Mouse (Mus musculus): ENCODE measurements at regions not wholly inside any gene's neighbourhood (a gene's known extent, or its start where the extent isn't known, plus 50 kb on each side); places are given as distances from the start of the nearest gene placed in this dataset.

DNA sequence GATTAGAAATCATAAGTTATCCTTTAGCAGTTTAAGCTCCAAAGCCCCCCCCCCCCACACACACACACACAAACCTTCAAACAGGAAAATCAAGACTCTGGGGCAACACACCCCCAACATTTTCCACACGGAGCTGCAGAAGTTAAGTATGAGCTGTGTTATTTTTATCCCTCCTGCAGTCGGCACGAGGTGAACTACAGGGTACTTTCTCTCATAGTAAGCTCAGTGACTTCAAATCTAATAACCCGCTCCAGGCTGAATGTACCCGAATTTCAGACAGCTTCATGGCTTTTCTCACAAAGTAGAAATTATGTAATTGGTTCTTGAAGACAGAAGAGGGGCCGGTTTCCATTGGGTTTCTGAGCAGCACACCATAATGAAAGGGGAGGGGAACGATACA, 591.2 kb upstream of the Tmem132c start:
- Histone ChIP-seq H3K4me2 (ENCODE audit: low read length) (no peak overlapping the region), H3K27me3 (ENCODE audit: control insufficient read depth, insufficient read depth, low read length) (no peaks in the 10 kb centered on the region), H3K9me3 (ENCODE audit: control insufficient read depth, low read length) (no peaks in the 10 kb centered on the region), H3K4me1 (ENCODE audit: control insufficient read depth in 2 of 2, insufficient read depth in 2 of 2, low read length in 2 of 2) (no peaks in the 10 kb centered on the region), H3K9ac (ENCODE audit: low read length) (no peak overlapping the region), H3K4me3 (ENCODE audit: control insufficient read depth in 1 of 2, insufficient read depth in 1 of 2, low read depth in 1 of 2, low read length in 2 of 2) (no peak overlapping the region), H3K36me3 (ENCODE audit: control insufficient read depth, insufficient read depth, low read length) (no peaks in the 10 kb centered on the region), H3K27ac (replicated peaks in 1 of 2; ENCODE audit: control insufficient read depth in 1 of 2, insufficient read depth in 1 of 2, low read depth in 2 of 2, low read length in 2 of 2) (no peak overlapping the region)
- WGBS = 41% methylated on average over 7 of the region's 7 CpGs
- no peak for ATAC-seq (ENCODE audit: insufficient number of reproducible peaks, insufficient read depth, low FRiP score, low read depth)

DNA sequence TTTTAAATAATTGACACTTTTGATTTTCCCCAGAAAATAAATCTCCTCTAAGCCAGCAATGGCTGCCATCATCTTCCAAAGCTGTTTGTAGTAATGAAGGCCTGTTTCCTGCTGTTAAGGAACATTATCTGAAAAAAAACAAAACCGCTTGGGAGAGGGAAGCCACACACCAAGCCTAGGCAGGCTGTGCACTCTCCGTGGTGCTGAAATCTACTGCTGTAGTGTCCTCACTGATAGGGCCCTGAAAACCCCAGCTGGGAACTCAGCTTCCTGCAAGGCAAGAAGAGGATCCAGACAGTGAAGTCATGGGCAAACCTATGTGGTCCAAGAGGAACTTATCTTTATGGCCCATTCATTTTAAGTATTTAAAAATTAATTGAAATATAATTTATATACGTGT, 590.2 kb upstream of the Tmem132c start:
- no peak overlapping the region for H3K4me2 ChIP-seq (ENCODE audit: low read length)
- WGBS = 11% methylated on average over 3 of the region's 3 CpGs
- H3K4me3 ChIP-seq (ENCODE audit: control insufficient read depth in 1 of 2, insufficient read depth in 1 of 2, low read depth in 1 of 2, low read length in 2 of 2) = no peak overlapping the region
- no peaks in the 10 kb centered on the region for H3K4me1 ChIP-seq (ENCODE audit: control insufficient read depth in 2 of 2, insufficient read depth in 2 of 2, low read length in 2 of 2)
- no peaks in the 10 kb centered on the region for H3K9me3 ChIP-seq (ENCODE audit: control insufficient read depth, low read length)
- no peaks in the 10 kb centered on the region for H3K36me3 ChIP-seq (ENCODE audit: control insufficient read depth, insufficient read depth, low read length)
- peak; percentile 64; the same call in 1 of the 2 replicates for ATAC-seq (ENCODE audit: insufficient number of reproducible peaks, insufficient read depth, low FRiP score, low read depth)
- H3K27me3 ChIP-seq (ENCODE audit: control insufficient read depth, insufficient read depth, low read length) = no peaks in the 10 kb centered on the region
- H3K9ac ChIP-seq (ENCODE audit: low read length) = no peak overlapping the region
- no peak overlapping the region for H3K27ac ChIP-seq (replicated peaks in 1 of 2; ENCODE audit: control insufficient read depth in 1 of 2, insufficient read depth in 1 of 2, low read depth in 2 of 2, low read length in 2 of 2)

DNA sequence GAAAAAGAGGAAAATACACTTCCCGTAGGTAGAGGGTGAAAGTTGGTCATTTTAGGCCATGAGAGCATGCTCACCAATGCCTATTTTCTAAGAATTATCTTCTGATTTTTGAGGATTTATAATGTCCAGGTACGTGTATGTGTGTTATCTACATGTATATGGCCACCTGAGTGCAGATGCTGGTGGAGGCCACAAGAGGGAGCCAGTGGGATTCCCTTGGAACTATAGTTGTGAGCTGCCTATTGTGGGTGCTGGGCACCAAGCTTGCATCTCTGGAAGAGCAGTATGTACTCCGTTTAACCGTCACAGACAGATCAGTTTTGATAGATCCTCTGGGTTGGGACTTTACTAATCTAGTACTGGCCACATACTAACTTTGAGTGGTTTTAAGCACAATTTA, 579.0 kb upstream of the Tmem132c start:
- no peak for ATAC-seq (ENCODE audit: insufficient number of reproducible peaks, insufficient read depth, low FRiP score, low read depth)
- Histone ChIP-seq H3K27me3 (ENCODE audit: control insufficient read depth, insufficient read depth, low read length) (no peaks in the 10 kb centered on the region), H3K4me1 (ENCODE audit: control insufficient read depth in 2 of 2, insufficient read depth in 2 of 2, low read length in 2 of 2) (no peaks in the 10 kb centered on the region), H3K27ac (replicated peaks in 1 of 2; ENCODE audit: control insufficient read depth in 1 of 2, insufficient read depth in 1 of 2, low read depth in 2 of 2, low read length in 2 of 2) (no peak overlapping the region), H3K4me2 (ENCODE audit: low read length) (no peak overlapping the region), H3K9me3 (ENCODE audit: control insufficient read depth, low read length) (0 out of 2 replicates have a peak, but pooled peaks cover 3% of the 10 kb centered on the region), H3K4me3 (ENCODE audit: control insufficient read depth in 1 of 2, insufficient read depth in 1 of 2, low read depth in 1 of 2, low read length in 2 of 2) (no peak overlapping the region), H3K9ac (ENCODE audit: low read length) (no peak overlapping the region), H3K36me3 (ENCODE audit: control insufficient read depth, insufficient read depth, low read length) (no peaks in the 10 kb centered on the region)
- 81% methylated on average over 4 of the region's 4 CpGs for WGBS

DNA sequence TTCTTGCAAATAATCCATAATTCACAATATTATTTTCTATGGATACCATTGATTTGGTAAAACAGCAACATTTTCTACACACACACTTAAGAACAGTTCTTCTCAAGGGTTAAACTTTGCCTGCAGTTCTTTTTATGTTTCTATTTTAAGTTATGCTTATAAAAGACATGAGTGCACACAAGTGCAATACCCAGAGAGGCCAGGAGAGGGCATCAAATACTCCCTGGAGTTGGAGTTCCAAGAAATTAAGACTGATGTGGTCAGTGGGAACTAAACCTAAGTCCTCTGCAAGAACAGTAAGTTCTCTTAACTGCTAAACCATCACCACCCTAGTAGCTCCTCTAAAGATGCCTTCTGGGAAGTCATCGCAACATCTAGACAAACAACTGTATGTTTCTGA, 570.5 kb upstream of the Tmem132c start:
- WGBS = 66% methylated on average over 1 of the region's 1 CpGs
- H3K4me3 ChIP-seq (ENCODE audit: control insufficient read depth in 1 of 2, insufficient read depth in 1 of 2, low read depth in 1 of 2, low read length in 2 of 2) = no peak overlapping the region
- H3K9ac ChIP-seq (ENCODE audit: low read length) = no peak overlapping the region
- H3K9me3 ChIP-seq (ENCODE audit: control insufficient read depth, low read length) = peaks cover 4% of the 10 kb centered on the region
- no peak overlapping the region for H3K4me2 ChIP-seq (ENCODE audit: low read length)
- no peaks in the 10 kb centered on the region for H3K4me1 ChIP-seq (ENCODE audit: control insufficient read depth in 2 of 2, insufficient read depth in 2 of 2, low read length in 2 of 2)
- ATAC-seq (ENCODE audit: insufficient number of reproducible peaks, insufficient read depth, low FRiP score, low read depth) = no peak
- no peak overlapping the region for H3K27ac ChIP-seq (replicated peaks in 1 of 2; ENCODE audit: control insufficient read depth in 1 of 2, insufficient read depth in 1 of 2, low read depth in 2 of 2, low read length in 2 of 2)
- H3K36me3 ChIP-seq (ENCODE audit: control insufficient read depth, insufficient read depth, low read length) = no peaks in the 10 kb centered on the region
- no peaks in the 10 kb centered on the region for H3K27me3 ChIP-seq (ENCODE audit: control insufficient read depth, insufficient read depth, low read length)

DNA sequence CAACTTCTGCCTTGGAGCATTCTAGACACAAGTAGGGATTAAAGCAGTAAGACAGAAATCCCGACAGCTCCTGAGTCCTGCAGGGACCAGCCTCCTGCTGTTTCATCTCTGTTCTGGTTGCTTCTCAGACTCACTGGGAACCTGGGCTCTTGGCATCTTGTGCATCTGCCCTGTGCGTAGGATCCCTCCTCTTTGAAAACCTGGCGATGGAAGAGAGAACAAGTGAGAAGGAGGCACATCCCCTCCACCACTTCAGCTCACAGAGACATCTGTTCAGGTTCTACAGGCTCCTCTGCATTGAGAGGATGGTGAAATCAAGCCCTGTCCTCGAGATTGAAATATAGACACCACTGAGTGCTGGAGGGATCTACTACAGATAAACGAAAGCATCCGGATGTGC, 561.3 kb upstream of the Tmem132c start:
- Histone ChIP-seq H3K36me3 (ENCODE audit: control insufficient read depth, insufficient read depth, low read length) (no peaks in the 10 kb centered on the region), H3K9ac (ENCODE audit: low read length) (no peak overlapping the region), H3K9me3 (ENCODE audit: control insufficient read depth, low read length) (no peaks in the 10 kb centered on the region), H3K27me3 (ENCODE audit: control insufficient read depth, insufficient read depth, low read length) (no peaks in the 10 kb centered on the region), H3K4me3 (ENCODE audit: control insufficient read depth in 1 of 2, insufficient read depth in 1 of 2, low read depth in 1 of 2, low read length in 2 of 2) (no peak overlapping the region), H3K4me1 (ENCODE audit: control insufficient read depth in 2 of 2, insufficient read depth in 2 of 2, low read length in 2 of 2) (no peaks in the 10 kb centered on the region), H3K4me2 (ENCODE audit: low read length) (no peak overlapping the region), H3K27ac (replicated peaks in 1 of 2; ENCODE audit: control insufficient read depth in 1 of 2, insufficient read depth in 1 of 2, low read depth in 2 of 2, low read length in 2 of 2) (no peak overlapping the region)
- 62% methylated on average over 6 of the region's 6 CpGs for WGBS
- no peak for ATAC-seq (ENCODE audit: insufficient number of reproducible peaks, insufficient read depth, low FRiP score, low read depth)

DNA sequence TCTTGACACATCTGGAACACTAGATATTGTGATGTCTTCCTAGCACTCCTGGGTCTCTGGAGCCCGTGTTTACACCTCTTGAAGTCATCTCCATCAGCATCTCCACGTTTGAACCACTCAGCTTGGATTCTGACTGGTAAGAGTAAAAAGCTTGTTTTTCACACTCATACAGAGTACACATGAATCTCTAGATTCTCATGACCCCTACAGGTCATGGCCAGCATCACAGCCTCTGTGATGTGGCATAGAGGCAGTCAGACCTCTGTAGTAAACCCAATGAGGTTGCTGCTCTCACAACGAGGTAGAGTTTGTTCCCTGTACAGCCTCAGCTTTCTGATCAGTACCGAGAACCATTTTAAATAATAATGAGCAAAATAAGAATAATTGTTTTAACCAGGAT, 542.3 kb upstream of the Tmem132c start:
- H3K36me3 ChIP-seq (ENCODE audit: control insufficient read depth, insufficient read depth, low read length) = no peaks in the 10 kb centered on the region

DNA sequence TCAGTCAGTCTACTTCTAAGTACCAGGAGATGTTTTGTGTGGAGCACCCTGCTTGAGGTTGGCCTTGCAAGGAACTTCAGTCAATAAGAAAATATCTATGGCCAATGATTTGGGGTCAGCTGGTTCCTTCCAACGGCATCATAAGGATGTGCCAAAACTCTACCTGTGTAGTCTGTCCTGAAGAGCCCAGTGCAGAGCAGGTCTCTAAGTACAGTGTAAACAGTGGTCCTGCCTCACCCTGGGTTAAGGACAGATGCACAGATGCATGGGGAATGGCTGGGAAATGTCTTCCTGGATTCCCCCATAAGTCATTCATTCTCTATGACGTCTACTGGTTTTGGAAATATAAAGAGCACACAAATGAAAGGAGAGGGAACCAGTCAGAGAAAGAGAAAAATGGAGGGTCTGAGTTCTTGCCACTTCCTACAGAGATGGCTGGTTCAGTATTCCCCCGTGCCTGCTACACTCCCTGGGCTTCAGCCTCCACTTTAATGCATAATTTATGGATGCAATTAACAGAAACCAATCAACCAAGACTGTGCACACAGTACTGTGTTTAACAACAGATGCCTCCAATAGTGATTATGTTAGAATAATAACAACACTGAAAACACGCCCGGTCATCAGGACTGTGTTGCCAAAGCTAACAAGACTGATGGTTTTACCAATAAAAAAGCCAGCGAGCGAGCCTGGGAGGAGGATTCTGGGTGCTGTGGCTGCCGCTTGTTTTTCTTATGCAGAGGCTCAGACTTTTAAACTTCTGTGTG, 537.9 kb upstream of the Tmem132c start:
- H3K27me3 ChIP-seq (ENCODE audit: control insufficient read depth, insufficient read depth, low read length) = 0 out of 2 replicates have a peak, but pooled peaks cover 5% of the 10 kb centered on the region
- no peaks in the 10 kb centered on the region for H3K4me1 ChIP-seq (ENCODE audit: control insufficient read depth in 2 of 2, insufficient read depth in 2 of 2, low read length in 2 of 2)
- WGBS = 84% methylated on average over 8 of the region's 8 CpGs
- no peak overlapping the region for H3K4me3 ChIP-seq (ENCODE audit: control insufficient read depth in 1 of 2, insufficient read depth in 1 of 2, low read depth in 1 of 2, low read length in 2 of 2)
- H3K36me3 ChIP-seq (ENCODE audit: control insufficient read depth, insufficient read depth, low read length) = no peaks in the 10 kb centered on the region
- H3K9ac ChIP-seq (ENCODE audit: low read length) = no peak overlapping the region
- no peak overlapping the region for H3K27ac ChIP-seq (replicated peaks in 1 of 2; ENCODE audit: control insufficient read depth in 1 of 2, insufficient read depth in 1 of 2, low read depth in 2 of 2, low read length in 2 of 2)
- H3K9me3 ChIP-seq (ENCODE audit: control insufficient read depth, low read length) = no peaks in the 10 kb centered on the region
- ATAC-seq (ENCODE audit: insufficient number of reproducible peaks, insufficient read depth, low FRiP score, low read depth) = no peak
- no peak overlapping the region for H3K4me2 ChIP-seq (ENCODE audit: low read length)

More for the DNA sequence above, 542.3 kb upstream of the Tmem132c start:
- H3K4me2 ChIP-seq (ENCODE audit: low read length) = no peak overlapping the region
- H3K27me3 ChIP-seq (ENCODE audit: control insufficient read depth, insufficient read depth, low read length) = no peaks in the 10 kb centered on the region
- H3K27ac ChIP-seq (replicated peaks in 1 of 2; ENCODE audit: control insufficient read depth in 1 of 2, insufficient read depth in 1 of 2, low read depth in 2 of 2, low read length in 2 of 2) = no peak overlapping the region
- 42% methylated on average over 4 of the region's 4 CpGs for WGBS
- no peaks in the 10 kb centered on the region for H3K9me3 ChIP-seq (ENCODE audit: control insufficient read depth, low read length)
- no peak overlapping the region for H3K9ac ChIP-seq (ENCODE audit: low read length)
- H3K4me1 ChIP-seq (ENCODE audit: control insufficient read depth in 2 of 2, insufficient read depth in 2 of 2, low read length in 2 of 2) = no peaks in the 10 kb centered on the region
- H3K4me3 ChIP-seq (ENCODE audit: control insufficient read depth in 1 of 2, insufficient read depth in 1 of 2, low read depth in 1 of 2, low read length in 2 of 2) = no peak overlapping the region
- ATAC-seq (ENCODE audit: insufficient number of reproducible peaks, insufficient read depth, low FRiP score, low read depth) = no peak

DNA sequence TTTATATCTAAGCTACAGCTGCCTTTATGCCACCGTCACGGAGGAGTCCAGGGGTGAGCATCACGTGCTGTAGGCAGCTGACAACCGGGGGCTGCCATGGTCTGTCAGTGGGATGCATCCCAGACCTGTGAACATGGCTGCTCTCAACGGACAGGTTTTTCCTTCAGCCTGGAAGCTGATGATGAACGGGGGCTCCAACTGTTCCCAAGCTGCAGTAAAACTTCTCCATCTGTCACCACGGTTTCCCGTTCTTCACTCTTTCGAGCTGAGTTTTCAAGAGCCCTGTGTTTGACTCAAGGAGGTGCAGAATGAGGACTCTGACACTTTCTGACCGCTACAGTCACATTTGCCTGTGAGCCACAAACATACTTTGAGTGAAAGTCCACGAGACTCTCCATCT, 535.7 kb upstream of the Tmem132c start:
- H3K4me3 ChIP-seq (ENCODE audit: control insufficient read depth in 1 of 2, insufficient read depth in 1 of 2, low read depth in 1 of 2, low read length in 2 of 2) = no peak overlapping the region
- no peak overlapping the region for H3K27ac ChIP-seq (replicated peaks in 1 of 2; ENCODE audit: control insufficient read depth in 1 of 2, insufficient read depth in 1 of 2, low read depth in 2 of 2, low read length in 2 of 2)
- H3K9ac ChIP-seq (ENCODE audit: low read length) = no peak overlapping the region
- no peaks in the 10 kb centered on the region for H3K36me3 ChIP-seq (ENCODE audit: control insufficient read depth, insufficient read depth, low read length)
- H3K4me1 ChIP-seq (ENCODE audit: control insufficient read depth in 2 of 2, insufficient read depth in 2 of 2, low read length in 2 of 2) = no peaks in the 10 kb centered on the region
- 0 out of 2 replicates have a peak overlapping the region, but pooled peaks have one; percentile 40 for H3K4me2 ChIP-seq (ENCODE audit: low read length)
- WGBS = 26% methylated on average over 11 of the region's 11 CpGs
- H3K27me3 ChIP-seq (ENCODE audit: control insufficient read depth, insufficient read depth, low read length) = 0 out of 2 replicates have a peak, but pooled peaks cover 5% of the 10 kb centered on the region
- no peak for ATAC-seq (ENCODE audit: insufficient number of reproducible peaks, insufficient read depth, low FRiP score, low read depth)
- H3K9me3 ChIP-seq (ENCODE audit: control insufficient read depth, low read length) = no peaks in the 10 kb centered on the region
